Mouse (Mus musculus) spleen, adult 12 weeks (tissue): ENCODE data around the gene Myo16.

ENCODE experiments used
- DNase-seq: peaks from one replicate; pipeline ENCODE4 v3.0.0; 2022; ENCODE audit warnings: low spot score

The Myo16 gene

DNA sequence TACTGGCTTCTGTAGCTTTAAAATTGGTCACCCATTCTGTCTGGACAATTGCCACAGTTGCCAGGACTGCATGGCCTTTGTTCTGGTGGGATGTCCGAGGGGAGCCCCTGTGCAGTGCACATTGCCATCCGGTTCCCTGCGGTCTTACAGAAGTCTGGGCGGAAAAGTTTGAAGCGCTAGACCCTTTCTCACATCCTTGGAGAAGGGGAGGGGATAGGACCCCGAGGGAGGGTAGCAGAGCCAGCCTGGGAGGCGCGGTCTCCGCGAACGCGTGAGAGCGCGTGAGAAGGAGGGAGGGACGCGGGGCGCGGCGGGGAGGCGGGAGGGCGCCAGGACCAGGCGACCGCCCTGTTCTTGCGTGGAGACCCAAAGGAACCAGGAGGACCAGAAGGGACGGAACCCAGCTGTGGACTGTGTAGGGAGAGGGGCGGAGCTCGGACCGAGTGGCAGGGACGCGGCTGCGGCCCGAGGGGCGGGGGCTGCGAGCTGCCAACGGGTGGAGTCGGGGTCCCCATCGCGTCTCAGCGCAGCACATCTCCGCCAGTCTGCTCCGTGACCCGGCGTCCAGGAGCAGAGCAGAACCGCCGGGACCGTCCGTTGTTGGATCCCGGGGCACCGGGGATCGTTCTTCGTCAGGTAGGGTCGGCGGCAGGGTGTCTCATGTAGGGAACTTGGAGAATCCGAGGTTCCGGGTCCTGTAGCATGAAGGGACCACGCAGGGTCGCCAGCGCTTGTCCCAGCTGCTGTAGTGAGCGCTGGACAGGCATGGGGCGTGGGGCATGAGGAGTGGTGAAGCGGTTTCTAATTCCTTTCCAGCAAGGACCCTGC, at the start of gene Myo16:
Gene Myo16 (plus strand): TSS at position 301 of the 828 bp plus-strand sequence.
- DNase-seq, result no peak

GRCm38 (mm10) chr8:10108516-10109271, 45.0 kb upstream of the Myo16 start:
- DNase-seq, result no peak

DNA sequence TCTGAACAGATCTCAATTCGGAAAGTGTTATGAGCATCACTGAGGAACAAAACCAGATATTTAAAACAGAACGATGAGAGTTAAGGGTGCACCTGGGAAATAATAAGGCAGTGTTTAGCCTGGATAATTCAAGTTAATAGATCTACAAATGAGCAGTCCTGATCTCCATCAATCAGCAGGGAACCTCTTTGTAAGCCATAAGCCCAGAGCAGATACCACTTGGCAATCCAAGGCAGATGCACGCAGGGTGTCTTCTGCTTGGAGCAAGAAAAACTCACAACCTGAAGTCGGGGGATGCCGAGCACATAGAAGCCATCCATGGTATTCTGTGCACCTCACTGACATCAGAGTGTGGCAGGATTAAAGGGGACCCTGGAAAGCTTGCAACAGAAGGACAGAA, 31.0 kb upstream of the Myo16 start:
- DNase-seq, result no peak

DNA sequence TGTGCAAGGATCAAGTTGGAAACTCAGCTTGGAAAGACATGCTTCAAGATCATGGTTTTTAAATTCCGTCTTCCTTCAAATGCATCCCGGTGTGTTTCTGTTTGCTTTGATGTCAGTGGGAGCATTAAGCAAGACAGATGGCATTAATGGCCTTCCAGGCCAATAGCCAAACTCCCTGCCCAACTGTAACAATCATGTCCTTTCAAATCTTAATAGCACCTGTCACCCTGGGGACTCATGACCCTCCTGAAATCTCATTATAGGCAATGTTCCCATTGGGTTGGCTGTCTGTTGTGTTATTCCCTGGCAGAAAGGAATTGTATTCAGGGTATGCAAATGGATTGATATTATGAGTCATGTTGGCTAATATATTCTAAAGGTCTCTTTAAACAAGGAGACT, 30.3 kb upstream of the Myo16 start:
- DNase-seq, result no peak

GRCm38 (mm10) chr8:10125684-10126083, 28.0 kb upstream of the Myo16 start:
- no peak for DNase-seq

DNA sequence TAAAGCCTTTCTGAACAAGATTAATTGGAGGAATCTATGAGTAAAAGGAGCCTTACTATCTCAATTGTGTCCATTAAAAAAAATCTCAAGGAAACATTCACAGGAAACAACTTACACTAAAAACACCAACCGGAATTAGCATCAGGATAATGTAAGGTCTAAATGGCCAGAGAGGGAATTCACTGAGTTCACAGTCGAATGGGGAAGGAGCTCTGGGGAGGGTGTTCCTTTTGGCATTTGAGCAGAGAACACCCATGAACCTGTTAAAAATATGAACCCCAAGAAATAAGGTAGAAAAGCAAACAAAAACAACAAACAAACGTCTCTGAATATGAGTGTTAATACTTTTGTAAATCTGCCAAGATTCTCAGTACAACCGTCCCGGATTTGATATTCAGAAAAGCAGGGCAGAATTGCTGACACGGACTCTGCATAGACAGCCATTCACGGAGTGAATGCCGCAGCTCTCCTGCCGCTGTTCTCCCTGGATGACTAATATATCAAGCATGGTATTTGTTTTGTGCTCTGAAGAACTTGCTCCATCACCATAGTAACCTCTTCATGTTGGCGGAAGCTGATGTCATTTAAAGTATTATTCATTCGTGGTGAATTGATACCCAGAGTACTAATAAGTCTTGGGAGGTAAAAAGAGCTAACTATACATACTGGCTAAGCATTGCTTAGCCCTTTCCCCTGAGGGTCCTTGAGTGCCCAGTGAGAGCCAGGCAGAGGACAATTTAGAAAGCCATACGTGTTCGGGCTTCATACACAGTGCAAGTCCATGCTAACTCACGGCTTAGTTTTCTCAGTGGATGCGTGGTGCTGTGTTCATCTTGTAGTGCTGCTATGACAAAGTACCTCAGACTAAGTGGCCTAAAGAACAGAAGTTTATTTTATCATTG, 22.9 kb upstream of the Myo16 start:
- DNase-seq, result no peak

DNA sequence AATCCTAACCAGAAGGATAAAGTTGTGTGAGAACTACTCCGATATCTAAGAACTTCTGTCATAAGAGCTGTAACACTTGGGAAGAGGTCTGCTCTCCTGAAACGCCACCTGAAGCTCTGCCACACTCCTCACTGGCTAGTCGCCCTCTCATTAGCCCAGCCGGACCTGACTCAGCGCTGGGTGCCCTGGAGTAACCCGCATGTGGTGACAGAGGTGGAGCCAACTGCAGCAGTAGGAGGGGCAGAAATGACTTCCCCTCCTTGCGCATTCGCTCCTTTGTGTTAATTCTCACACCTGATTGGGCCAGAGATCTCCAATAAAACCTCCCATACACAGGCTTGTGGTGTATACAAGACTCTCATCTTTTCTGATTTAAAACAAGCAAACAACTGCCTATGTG, 14.2 kb upstream of the Myo16 start:
- DNase-seq, result no peak

DNA sequence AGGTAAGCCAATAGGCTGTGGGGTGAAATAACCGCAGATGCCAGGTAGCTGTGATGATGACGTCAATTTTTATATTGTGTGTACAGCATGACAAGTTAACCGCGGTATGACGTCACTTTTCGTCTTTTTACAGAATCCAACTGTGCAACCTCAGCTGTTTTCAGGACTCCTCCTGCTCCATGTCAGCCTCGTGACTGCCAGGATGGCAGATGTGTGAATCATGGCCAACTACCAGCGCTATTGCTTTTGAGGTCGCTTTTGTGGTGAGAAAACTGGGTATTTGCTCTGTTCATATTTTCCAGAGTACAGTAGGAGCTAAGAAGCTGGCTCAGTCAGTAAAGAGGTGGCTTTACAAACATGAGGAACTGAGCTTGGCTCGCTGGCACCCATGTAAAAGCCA, 9.8 kb upstream of the Myo16 start:
- no peak for DNase-seq

- no peak for DNase-seq
Observed at GRCm38 (mm10) chr8:10151692-10152247, 1.9 kb upstream of the Myo16 start.

DNA sequence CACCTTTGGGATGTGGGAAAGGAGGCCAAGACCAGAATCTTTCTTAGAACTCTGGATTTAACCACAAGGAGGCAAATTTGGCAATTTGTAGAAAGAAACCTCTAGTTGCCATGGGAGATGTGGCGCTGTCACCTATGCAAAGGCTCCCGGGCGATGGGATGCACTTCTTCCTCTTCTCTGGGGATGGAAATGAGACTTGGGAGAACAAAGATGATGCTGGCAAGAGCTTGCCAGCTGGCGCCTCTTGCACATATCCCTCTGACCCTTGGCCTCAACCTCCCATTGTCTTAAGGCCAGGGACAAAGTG, 681 bp downstream of the Myo16 start:
- no peak for DNase-seq

DNA sequence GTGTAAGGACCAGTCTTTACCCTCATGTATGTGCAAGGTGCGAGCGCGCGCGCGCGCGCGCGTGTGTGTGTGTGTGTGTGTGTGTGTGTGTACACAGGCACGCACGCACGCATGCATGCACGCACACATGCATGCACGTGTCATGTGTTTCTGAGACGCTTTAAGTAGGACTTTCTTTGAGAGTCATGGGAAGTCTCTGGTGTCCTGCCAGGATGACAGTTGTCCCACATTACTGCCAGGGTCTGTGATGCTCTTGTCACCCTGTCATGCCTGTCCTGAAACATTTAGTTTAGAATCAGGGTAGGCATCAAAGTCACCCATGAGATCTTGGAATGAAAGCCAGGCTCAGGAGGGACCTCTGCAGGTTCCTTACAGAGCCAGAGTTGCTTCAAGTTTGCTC, 1.4 kb downstream of the Myo16 start:
- DNase-seq, result no peak

- DNase-seq, result no peak
Observed at GRCm38 (mm10) chr8:10161106-10161505, 7.4 kb downstream of the Myo16 start.

DNA sequence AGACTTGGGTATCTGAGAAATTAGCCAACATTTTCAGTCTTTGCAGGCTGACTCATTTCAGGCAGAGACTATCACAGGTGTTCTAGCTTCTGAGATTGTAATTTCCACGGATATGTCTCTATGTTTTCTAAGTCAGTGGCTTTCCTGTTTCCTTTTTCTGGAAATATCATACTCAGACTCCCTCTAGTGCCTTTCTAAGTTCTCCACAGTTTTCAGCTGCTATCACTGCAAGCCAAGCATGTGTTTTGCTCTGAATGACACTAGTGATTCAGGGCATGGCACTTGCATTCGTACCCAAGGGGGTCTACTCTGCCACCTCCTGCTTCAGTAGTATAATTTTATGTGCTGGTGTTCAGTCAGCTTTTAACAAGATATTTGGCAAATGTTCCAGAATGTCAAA, 11.2 kb downstream of the Myo16 start:
- DNase-seq, result no peak

DNA sequence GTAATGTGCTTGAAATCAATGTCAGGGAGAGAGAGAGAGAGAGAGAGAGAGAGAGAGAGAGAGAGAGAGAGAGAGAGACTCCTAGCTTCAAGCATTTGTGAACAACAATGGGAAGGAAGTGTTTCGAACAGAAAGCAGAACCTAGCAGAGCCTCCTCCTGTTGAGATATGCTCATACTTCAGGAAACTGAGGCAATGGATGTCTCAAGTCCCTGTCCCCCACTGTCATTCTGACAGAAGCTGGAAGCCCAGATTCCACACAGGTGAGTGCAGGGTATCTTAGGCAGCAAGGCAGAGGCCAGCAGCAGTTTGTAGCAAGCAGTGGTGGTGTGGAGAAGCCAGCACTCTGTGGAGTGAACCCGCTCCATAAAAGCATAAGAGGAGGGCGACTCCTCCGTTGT, 14.6 kb downstream of the Myo16 start:
- DNase-seq, result no peak

DNA sequence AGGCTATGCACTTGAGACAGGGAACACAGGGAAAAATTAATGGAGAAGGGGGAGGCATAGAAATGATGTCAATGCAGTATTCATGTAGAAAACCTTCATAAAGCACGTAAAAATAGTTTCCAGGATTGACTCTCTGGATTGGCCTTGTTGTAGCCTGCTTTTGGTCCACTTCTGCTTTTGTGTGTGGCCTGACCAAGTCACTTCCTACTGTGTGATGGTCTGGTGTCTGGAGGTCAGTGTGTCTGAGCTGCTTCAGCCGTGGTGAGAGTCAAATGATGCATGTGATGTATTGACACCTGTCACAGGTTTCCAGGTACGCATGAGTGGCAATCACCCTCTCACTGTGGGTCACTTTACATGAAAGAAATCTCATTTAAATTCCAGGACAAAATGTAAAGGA, 16.2 kb downstream of the Myo16 start:
- DNase-seq, result no peak

GRCm38 (mm10) chr8:10171321-10171720, 17.6 kb downstream of the Myo16 start:
- no peak for DNase-seq

- no peak for DNase-seq
Observed at GRCm38 (mm10) chr8:10172278-10172677, 18.6 kb downstream of the Myo16 start.

- DNase-seq, result no peak
Observed at GRCm38 (mm10) chr8:10173033-10173747, 19.5 kb downstream of the Myo16 start.

DNA sequence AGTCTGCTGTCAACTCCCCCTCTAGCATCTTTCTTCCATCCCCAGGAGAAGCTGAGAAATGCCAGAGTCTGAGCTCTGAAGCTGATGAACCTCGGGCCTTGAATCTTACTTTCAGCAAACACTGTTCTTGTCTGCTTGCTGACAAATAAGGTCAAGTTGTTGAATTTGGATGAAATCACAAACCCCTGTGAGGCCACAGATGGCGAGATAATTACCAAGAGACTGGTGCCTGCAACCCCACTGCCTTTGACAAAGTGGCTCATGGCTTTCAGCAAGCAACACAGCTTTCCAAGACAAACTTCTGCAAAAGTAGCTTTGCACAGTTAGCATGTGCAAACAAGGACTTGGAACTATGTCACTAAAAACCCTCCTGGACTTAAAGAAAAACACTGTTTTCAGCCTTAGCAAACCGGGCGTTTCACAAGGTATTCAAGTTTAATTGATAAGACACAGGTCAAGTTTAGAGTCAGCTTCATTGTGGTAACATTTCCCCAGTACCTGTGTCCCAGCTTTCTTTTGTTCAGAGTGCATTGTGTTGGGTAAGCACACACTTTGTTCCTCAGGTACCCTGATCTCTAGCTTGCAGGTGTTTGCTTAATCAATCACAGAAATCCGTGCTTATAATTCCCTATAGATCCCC, 20.6 kb downstream of the Myo16 start:
- no peak for DNase-seq

DNA sequence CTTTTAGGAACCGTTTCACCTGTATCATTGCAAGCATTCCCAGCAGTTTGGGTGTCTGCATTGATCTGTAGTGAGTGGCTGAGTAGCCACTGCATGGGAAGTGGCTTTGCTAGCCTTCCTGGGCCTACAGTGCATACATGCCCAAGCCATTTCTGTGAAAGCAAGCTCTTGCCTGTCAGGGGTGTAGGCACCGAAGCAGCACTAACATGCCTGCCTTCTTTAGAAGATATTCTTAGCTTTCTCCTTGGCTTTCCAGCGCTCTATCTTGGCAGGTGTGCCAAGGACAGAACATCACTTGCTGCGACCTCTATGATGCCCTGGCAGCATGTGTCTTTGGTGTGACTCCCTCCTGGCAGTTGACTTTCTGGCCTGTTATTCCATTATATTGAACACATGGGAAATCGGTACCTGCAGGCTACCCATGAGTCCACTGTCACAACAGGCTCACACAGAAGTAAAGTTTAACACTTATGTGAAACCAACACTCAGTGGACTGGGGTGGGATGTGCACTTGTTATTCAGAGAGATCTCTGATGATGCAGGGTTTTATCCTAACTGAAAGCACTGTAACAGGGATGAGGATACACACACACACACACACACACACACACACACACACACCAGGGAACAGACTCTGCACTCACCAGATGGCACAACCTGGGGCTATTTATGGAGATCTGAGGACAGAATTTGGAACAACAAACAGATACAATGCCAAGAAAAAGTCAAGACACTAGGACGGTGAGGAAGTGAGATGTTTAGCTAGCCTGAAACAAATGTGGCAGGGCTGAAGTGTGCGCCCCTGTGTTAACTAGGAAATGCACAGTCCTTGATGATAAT, 21.4 kb downstream of the Myo16 start:
- no peak for DNase-seq
